12 mouse cellular contexts compared by ENCODE assay signal in the genomic region with DNA sequence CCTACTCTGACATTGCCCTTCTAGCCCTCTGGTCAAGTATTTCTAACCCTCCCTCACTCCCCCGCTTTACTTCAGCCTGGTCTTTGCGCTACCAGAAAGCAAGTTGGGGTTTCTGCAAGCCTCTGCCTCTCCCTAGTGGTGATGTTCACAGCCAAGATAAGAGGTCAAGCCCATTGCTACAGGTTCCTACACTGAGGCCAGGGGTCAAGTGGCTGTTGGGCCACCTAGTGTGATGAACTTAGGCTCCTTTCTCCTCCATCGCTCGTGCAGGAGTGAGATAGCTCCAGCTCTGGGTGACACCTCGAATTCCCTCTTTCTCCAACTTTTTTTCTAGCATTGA. TPM values are rescaled to one million over a fixed set of nuclear protein-coding genes. Genes with fewer than 3 reads are reported as not detected.
DNase-seq lines count a peak whose midpoint lies in the region; ATAC-seq and TF ChIP-seq lines count a peak whose summit lies in the region.
"Had no signal": no experiment of that assay in that cellular context is flagged by ENCODE, and none has a peak within 500 bp of the region (broad histone marks: within the 10 kb centered on the region; RNA-seq: fewer than 3 reads in every experiment).

No protein-coding gene starts in this region.

- no peak for TF ChIP-seq EP300 in heart, postnatal 0 days (IDR thresholded peaks at IDR 0.05; ENCODE audit: low read depth)

- peaks cover 72% of the 10 kb centered on the region for H3K27me3 ChIP-seq in heart, postnatal 0 days (ENCODE audit: control insufficient read depth, insufficient read depth, low read length)
- peaks cover 37% of the 10 kb centered on the region for H3K27me3 ChIP-seq in hindbrain, embryonic 11.5 days (ENCODE audit: control insufficient read depth, insufficient read depth, low read length)
- H3K27me3 ChIP-seq in midbrain, embryonic 11.5 days (ENCODE audit: control insufficient read depth, insufficient read depth, low read length): peaks cover 48% of the 10 kb centered on the region

- TF ChIP-seq CTCF in heart, postnatal 0 days (IDR thresholded peaks at IDR 0.05; ENCODE audit: low read depth): no peak; the same call in 1 of the 2 replicates

- no peak overlapping the region for H3K27ac ChIP-seq in heart, postnatal 0 days (ENCODE audit: low read depth)
- H3K27ac ChIP-seq in hindbrain, embryonic 11.5 days (ENCODE audit: low read depth, low read length): no peak overlapping the region
- no peak overlapping the region for H3K27ac ChIP-seq in midbrain, embryonic 11.5 days (ENCODE audit: low read depth, low read length)
- H3K27ac ChIP-seq: macrophage had no signal

- no peak for ATAC-seq in heart, postnatal 0 days (ENCODE audit: insufficient read depth, low read depth)
- peak; percentile 48 for ATAC-seq in hindbrain, embryonic 11.5 days (ENCODE audit: low FRiP score)
- peak; percentile 12; the same call in 1 of the 2 replicates for ATAC-seq in midbrain, embryonic 11.5 days (ENCODE audit: low FRiP score)

- peak overlapping the region; percentile 57 for H3K4me3 ChIP-seq in heart, postnatal 0 days (ENCODE audit: low read depth, low read length)
- peak overlapping the region; percentile 57 for H3K4me3 ChIP-seq in hindbrain, embryonic 11.5 days (ENCODE audit: low read depth, low read length)
- H3K4me3 ChIP-seq in midbrain, embryonic 11.5 days (ENCODE audit: low read depth, low read length): peak overlapping the region; percentile 62
- H3K4me3 ChIP-seq: erythroblast, embryonic 14.5 days had no signal

- H3K36me3 ChIP-seq in heart, postnatal 0 days (replicated peaks; ENCODE audit: control insufficient read depth, insufficient read depth, low read length): no peaks in the 10 kb centered on the region
- H3K36me3 ChIP-seq in hindbrain, embryonic 11.5 days (ENCODE audit: control insufficient read depth, insufficient read depth, low read length): no peaks in the 10 kb centered on the region
- no peaks in the 10 kb centered on the region for H3K36me3 ChIP-seq in midbrain, embryonic 11.5 days (ENCODE audit: control insufficient read depth, insufficient read depth, low read length)
- H3K36me3 ChIP-seq: G1E had no signal

- no peak overlapping the region for H3K9ac ChIP-seq in heart, postnatal 0 days (replicated peaks; ENCODE audit: low read depth, low read length)
- no peak overlapping the region; the same call in 1 of the 2 replicates for H3K9ac ChIP-seq in hindbrain, embryonic 11.5 days (ENCODE audit: low read depth, low read length)
- peak overlapping the region; percentile 67; the same call in 1 of the 2 replicates for H3K9ac ChIP-seq in midbrain, embryonic 11.5 days (ENCODE audit: low read length)

- peak overlapping the region; percentile 87 for H3K4me2 ChIP-seq in heart, postnatal 0 days (ENCODE audit: low read depth, low read length)
- peak overlapping the region; percentile 93 for H3K4me2 ChIP-seq in hindbrain, embryonic 11.5 days (replicated peaks; ENCODE audit: low read depth, low read length)
- H3K4me2 ChIP-seq in midbrain, embryonic 11.5 days: peak overlapping the region; percentile 93

- DNase-seq in heart, postnatal 0 days (ENCODE audit: low spot score): no peak
- DNase-seq in heart, adult 18-20 months: no peak
- DNase-seq in brain, adult 2 months (ENCODE audit: low read depth, low spot score): peak; percentile 56
- DNase-seq in hindbrain, embryonic 11.5 days (ENCODE audit: low spot score): peak; percentile 46
- no peak for DNase-seq in midbrain, embryonic 11.5 days (ENCODE audit: low spot score, missing footprints)
- no peak for DNase-seq in urinary bladder, postnatal 25 days (ENCODE audit: low spot score)
- DNase-seq in adrenal gland, postnatal 14 days: no peak
- no peak for DNase-seq in adrenal gland, adult 8-10 months
- DNase-seq: thymus, postnatal 14 days had no signal

- WGBS in heart, postnatal 0 days: 6% methylated on average over 5 of the region's 5 CpGs
- WGBS in hindbrain, embryonic 11.5 days: 5% methylated on average over 5 of the region's 5 CpGs
- 6% methylated on average over 5 of the region's 5 CpGs for WGBS in midbrain, embryonic 11.5 days

- no peaks in the 10 kb centered on the region for H3K4me1 ChIP-seq in heart, postnatal 0 days (ENCODE audit: control insufficient read depth, insufficient read depth)
- 0 out of 2 replicates have a peak, but pooled peaks cover 2% of the 10 kb centered on the region for H3K4me1 ChIP-seq in hindbrain, embryonic 11.5 days (replicated peaks; ENCODE audit: control insufficient read depth, insufficient read depth, low read length)
- H3K4me1 ChIP-seq in midbrain, embryonic 11.5 days (ENCODE audit: control insufficient read depth, insufficient read depth, low read length): no peaks in the 10 kb centered on the region

- no peaks in the 10 kb centered on the region for H3K9me3 ChIP-seq in heart, postnatal 0 days (replicated peaks; ENCODE audit: control insufficient read depth, low read length)
- no peaks in the 10 kb centered on the region for H3K9me3 ChIP-seq in hindbrain, embryonic 11.5 days (ENCODE audit: control insufficient read depth, low read length)
- H3K9me3 ChIP-seq in midbrain, embryonic 11.5 days (ENCODE audit: control insufficient read depth, low read length): no peaks in the 10 kb centered on the region

RNA-seq across cellular contexts. Expression of a gene that starts 1.2 kb away (rescaled TPM):
- total RNA-seq in heart, postnatal 0 days (2014; rRNA removed; ENCODE audit: low replicate concordance): 0.11 and 0.50 TPM in 2 replicates
- polyA plus RNA-seq in heart, postnatal 0 days (2015; fragmentation: Nextera tagmentation; extraction: Ambion mirVana): 0.18 TPM in 2 replicates
- total RNA-seq in heart, adult 18-20 months (2021): 1 to 10 TPM in 1 of 2 experiments, under 1 TPM in 1; 0.69 to 1.2 TPM
- 1.4 TPM in 2 replicates for polyA plus RNA-seq in hindbrain, embryonic 11.5 days (2014; fragmentation: Nextera tagmentation; extraction: Ambion mirVana)
- polyA plus RNA-seq in midbrain, embryonic 11.5 days (2014; fragmentation: Nextera tagmentation; extraction: Ambion mirVana): 0.57 and 1.4 TPM in 2 replicates
- total RNA-seq in adrenal gland, postnatal 14 days (2021): 0.56 and 0.75 TPM in 2 replicates
- 1 to 10 TPM in 1 of 4 experiments, under 1 TPM in 3; 0.15 to 1.0 (median 0.61) TPM for total RNA-seq in adrenal gland, adult 8-10 months (2022)
- polyA plus RNA-seq: erythroblast, embryonic 14.5 days; G1E; macrophage had no signal

Comparison
In these comparisons a context has a peak if more than half of its experiments do, and no peak if none do; other contexts are left out.
1. DNase-seq: peak in brain, adult 2 months (single experiment) and hindbrain, embryonic 11.5 days (single experiment); none in heart, postnatal 0 days (single experiment), heart, adult 18-20 months (0 of 2), midbrain, embryonic 11.5 days (single experiment), urinary bladder, postnatal 25 days (single experiment), adrenal gland, postnatal 14 days (single experiment) and adrenal gland, adult 8-10 months (single experiment).
2. Peak in every context shown above with its lines, with median percentiles within 50 percentile points of each other: H3K4me2 ChIP-seq and H3K4me3 ChIP-seq.